Mouse (Mus musculus): Measurements from ENCODE around the gene Hmgcl. TPM values are rescaled to one million over a fixed set of nuclear protein-coding genes. Genes with fewer than 3 reads are reported as not detected.
A peak's percentile ranks its signal among the peaks of the same experiment; 100 is the strongest.

The Hmgcl gene
- polyA plus RNA-seq, 1 experiment, result 76.6 TPM

DNA sequence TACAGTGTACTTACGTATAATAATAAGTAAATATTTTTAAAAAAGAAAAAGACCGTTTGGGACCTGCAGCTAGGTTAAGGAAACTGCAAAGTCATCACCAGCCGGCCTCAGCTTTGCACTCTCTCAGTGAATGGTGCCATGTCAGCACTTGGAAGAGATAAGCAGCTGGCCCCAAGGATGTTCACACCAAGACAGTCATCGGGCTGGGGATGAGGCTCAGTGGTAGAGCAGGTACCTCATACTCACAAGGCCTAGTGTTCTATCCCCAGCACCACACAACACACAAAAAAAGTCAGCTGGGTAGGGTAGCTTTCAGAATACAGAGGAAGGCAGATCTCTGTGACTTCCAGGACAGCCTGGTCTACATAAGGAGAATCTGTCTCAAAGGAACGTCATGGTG lies 38.9 kb downstream of the Hmgcl start:
- peaks cover 12% of the 10 kb centered on the region for H3K36me3 ChIP-seq (ENCODE audit: control insufficient read depth, insufficient read depth, low read length)
- H3K4me3 ChIP-seq (ENCODE audit: low read depth, low read length), result no peak overlapping the region
- no peaks in the 10 kb centered on the region for H3K27me3 ChIP-seq (ENCODE audit: control insufficient read depth, insufficient read depth, low read length)
- 73% methylated on average over 5 of the region's 5 CpGs for WGBS
- TF ChIP-seq POLR2A (IDR thresholded peaks at IDR 0.05; ENCODE audit: low read depth, low read length) (no peak), CTCF (IDR thresholded peaks at IDR 0.05; ENCODE audit: extremely low read depth, insufficient read length, insufficient replicate concordance, low read depth, low read length) (no peak)
- no peak overlapping the region for H3K27ac ChIP-seq (ENCODE audit: insufficient read depth, low read depth, low read length)
- peaks cover 14% of the 10 kb centered on the region; the same call in 1 of the 2 replicates for H3K4me1 ChIP-seq (ENCODE audit: control insufficient read depth, insufficient read depth, insufficient read length, low read length)

DNA sequence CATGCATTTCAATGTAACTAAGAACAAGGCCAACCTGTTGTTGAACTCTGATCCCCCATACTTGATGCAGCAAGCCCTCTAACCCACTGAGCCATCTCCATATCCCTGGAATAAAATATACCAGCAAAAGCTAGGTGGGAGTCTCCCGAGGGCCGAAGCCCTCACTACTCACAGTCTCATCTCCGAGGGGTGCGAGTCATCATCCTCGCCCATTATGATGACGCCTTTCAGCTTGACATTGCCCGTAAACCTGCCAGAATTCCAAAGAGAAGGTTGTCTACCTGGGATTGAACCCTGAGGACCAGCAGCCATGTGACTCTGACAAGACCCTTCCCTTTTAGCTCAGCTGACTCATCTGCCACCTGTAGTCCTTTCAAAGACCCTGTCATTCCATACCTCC lies 39.5 kb downstream of the Hmgcl start:
- TF ChIP-seq CTCF (IDR thresholded peaks at IDR 0.05; ENCODE audit: extremely low read depth, insufficient read length, insufficient replicate concordance, low read depth, low read length) (no peak), POLR2A (IDR thresholded peaks at IDR 0.05; ENCODE audit: low read depth, low read length) (no peak)
- H3K27ac ChIP-seq (ENCODE audit: insufficient read depth, low read depth, low read length), result no peak overlapping the region
- H3K36me3 ChIP-seq (ENCODE audit: control insufficient read depth, insufficient read depth, low read length), result peaks cover 12% of the 10 kb centered on the region
- H3K4me1 ChIP-seq (ENCODE audit: control insufficient read depth, insufficient read depth, insufficient read length, low read length), result peaks cover 13% of the 10 kb centered on the region; the same call in 1 of the 2 replicates
- no peaks in the 10 kb centered on the region for H3K27me3 ChIP-seq (ENCODE audit: control insufficient read depth, insufficient read depth, low read length)
- H3K4me3 ChIP-seq (ENCODE audit: low read depth, low read length), result peak overlapping the region; percentile 16; the same call in 1 of the 2 replicates
- 80% methylated on average over 7 of the region's 7 CpGs for WGBS

DNA sequence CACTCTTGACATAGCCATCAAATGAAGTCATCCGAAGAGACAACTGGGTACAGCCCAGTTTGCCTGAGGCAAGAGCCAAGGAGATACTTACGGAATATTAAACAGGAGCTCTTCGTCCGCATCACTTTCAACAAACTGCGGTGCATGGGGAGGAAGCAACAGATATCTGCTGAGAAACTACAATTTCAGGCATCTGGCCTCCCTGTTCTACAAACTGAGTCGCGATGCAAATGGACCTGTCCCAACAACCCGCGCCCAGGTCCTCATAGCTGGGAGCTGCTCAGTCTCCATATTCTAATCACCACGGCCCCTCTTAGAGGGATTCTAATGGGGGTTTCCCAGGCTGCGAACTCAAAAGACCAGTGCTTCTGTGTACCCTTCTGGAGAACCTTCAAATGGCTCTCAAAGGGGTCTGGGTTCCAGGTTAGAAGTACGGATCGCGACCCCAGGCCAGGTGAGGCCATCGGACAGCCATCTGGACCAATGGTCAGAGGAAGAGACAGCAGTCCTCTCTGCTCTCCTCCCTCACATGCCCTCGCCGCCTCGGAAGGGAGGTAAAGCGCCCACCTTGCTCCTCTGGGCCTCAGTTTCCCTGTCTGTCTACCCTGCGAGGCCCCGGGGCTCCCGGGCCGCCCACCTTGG lies 40.2 kb downstream of the Hmgcl start:
- H3K27me3 ChIP-seq (ENCODE audit: control insufficient read depth, insufficient read depth, low read length), result no peaks in the 10 kb centered on the region
- 4% methylated on average over 23 of the region's 23 CpGs for whole genome bisulfite sequencing
- peak overlapping the region; percentile 83 for H3K4me3 ChIP-seq (ENCODE audit: low read depth, low read length)
- peak overlapping the region; percentile 32 for H3K27ac ChIP-seq (ENCODE audit: insufficient read depth, low read depth, low read length)
- peaks cover 12% of the 10 kb centered on the region for H3K36me3 ChIP-seq (ENCODE audit: control insufficient read depth, insufficient read depth, low read length)
- TF ChIP-seq POLR2A (IDR thresholded peaks at IDR 0.05; ENCODE audit: low read depth, low read length), result no peak
- no peak for TF ChIP-seq CTCF (IDR thresholded peaks at IDR 0.05; ENCODE audit: extremely low read depth, insufficient read length, insufficient replicate concordance, low read depth, low read length)
- H3K4me1 ChIP-seq (ENCODE audit: control insufficient read depth, insufficient read depth, insufficient read length, low read length), result peaks cover 10% of the 10 kb centered on the region; the same call in 1 of the 2 replicates

- TF ChIP-seq POLR2A (IDR thresholded peaks at IDR 0.05; ENCODE audit: low read depth, low read length), result peak; percentile 85
- TF ChIP-seq CTCF (IDR thresholded peaks at IDR 0.05; ENCODE audit: extremely low read depth, insufficient read length, insufficient replicate concordance, low read depth, low read length), result no peak
- Histone ChIP-seq H3K27me3 (ENCODE audit: control insufficient read depth, insufficient read depth, low read length) (no peaks in the 10 kb centered on the region), H3K27ac (ENCODE audit: insufficient read depth, low read depth, low read length) (peak within 1 kb of the TSS; percentile 72), H3K4me3 (ENCODE audit: low read depth, low read length) (peak within 1 kb of the TSS; percentile 83), H3K4me1 (ENCODE audit: control insufficient read depth, insufficient read depth, insufficient read length, low read length) (peaks cover 8% of the 10 kb centered on the region; the same call in 1 of the 2 replicates), H3K36me3 (ENCODE audit: control insufficient read depth, insufficient read depth, low read length) (peaks cover 12% of the 10 kb centered on the region)
- WGBS, result under 1% methylated on average over 81 of the region's 81 CpGs
Measured at GRCm38 (mm10) chr4:135986943-135987710, 40.9 kb downstream of the Hmgcl start, which contains the start of gene Pithd1. Gene Pithd1 (minus strand): TSS chr4:135987264.

GRCm38 (mm10) chr4:135987714-135988113 lies 41.5 kb downstream of the Hmgcl start:
- WGBS, result 61% methylated on average over 9 of the region's 9 CpGs
- peaks cover 12% of the 10 kb centered on the region for H3K36me3 ChIP-seq (ENCODE audit: control insufficient read depth, insufficient read depth, low read length)
- no peak overlapping the region for H3K4me3 ChIP-seq (ENCODE audit: low read depth, low read length)
- peaks cover 8% of the 10 kb centered on the region; the same call in 1 of the 2 replicates for H3K4me1 ChIP-seq (ENCODE audit: control insufficient read depth, insufficient read depth, insufficient read length, low read length)
- no peaks in the 10 kb centered on the region for H3K27me3 ChIP-seq (ENCODE audit: control insufficient read depth, insufficient read depth, low read length)
- TF ChIP-seq CTCF (IDR thresholded peaks at IDR 0.05; ENCODE audit: extremely low read depth, insufficient read length, insufficient replicate concordance, low read depth, low read length) (no peak), POLR2A (IDR thresholded peaks at IDR 0.05; ENCODE audit: low read depth, low read length) (no peak)
- no peak overlapping the region for H3K27ac ChIP-seq (ENCODE audit: insufficient read depth, low read depth, low read length)

DNA sequence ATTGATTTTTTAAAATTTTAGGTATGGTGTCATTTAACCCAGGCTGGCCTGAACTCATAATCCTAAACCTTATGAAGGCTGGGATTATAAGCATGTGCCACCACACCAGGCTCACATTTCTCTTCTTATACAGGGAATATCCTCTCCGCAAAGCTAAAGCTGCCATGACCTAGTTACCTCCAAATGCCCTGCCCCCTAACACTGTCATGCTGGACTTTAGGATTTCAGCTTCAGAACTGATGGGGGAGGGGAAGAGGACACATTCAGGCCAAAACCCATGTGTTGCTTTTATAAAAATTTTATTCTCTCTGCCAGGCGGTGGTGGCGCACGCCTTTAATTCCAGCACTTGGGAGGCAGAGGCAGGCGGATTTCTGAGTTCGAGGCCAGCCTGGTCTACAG lies 47.7 kb downstream of the Hmgcl start:
- no peak overlapping the region for H3K4me3 ChIP-seq (ENCODE audit: low read depth, low read length)
- 96% methylated on average over 6 of the region's 6 CpGs for WGBS
- H3K27me3 ChIP-seq (ENCODE audit: control insufficient read depth, insufficient read depth, low read length), result no peaks in the 10 kb centered on the region
- H3K4me1 ChIP-seq (ENCODE audit: control insufficient read depth, insufficient read depth, insufficient read length, low read length), result no peaks in the 10 kb centered on the region
- H3K27ac ChIP-seq (ENCODE audit: insufficient read depth, low read depth, low read length), result no peak overlapping the region
- H3K36me3 ChIP-seq (ENCODE audit: control insufficient read depth, insufficient read depth, low read length), result no peaks in the 10 kb centered on the region
- TF ChIP-seq CTCF (IDR thresholded peaks at IDR 0.05; ENCODE audit: extremely low read depth, insufficient read length, insufficient replicate concordance, low read depth, low read length), result no peak
- TF ChIP-seq POLR2A (IDR thresholded peaks at IDR 0.05; ENCODE audit: low read depth, low read length), result no peak

- Histone ChIP-seq H3K4me3 (ENCODE audit: low read depth, low read length) (no peak overlapping the region), H3K27ac (ENCODE audit: insufficient read depth, low read depth, low read length) (no peak overlapping the region), H3K4me1 (ENCODE audit: control insufficient read depth, insufficient read depth, insufficient read length, low read length) (no peaks in the 10 kb centered on the region), H3K27me3 (ENCODE audit: control insufficient read depth, insufficient read depth, low read length) (no peaks in the 10 kb centered on the region), H3K36me3 (ENCODE audit: control insufficient read depth, insufficient read depth, low read length) (no peaks in the 10 kb centered on the region)
- TF ChIP-seq CTCF (IDR thresholded peaks at IDR 0.05; ENCODE audit: extremely low read depth, insufficient read length, insufficient replicate concordance, low read depth, low read length), result no peak
- no peak for TF ChIP-seq POLR2A (IDR thresholded peaks at IDR 0.05; ENCODE audit: low read depth, low read length)
- 54% methylated on average over 4 of the region's 4 CpGs for WGBS
Measured at GRCm38 (mm10) chr4:135995118-135995517, 48.9 kb downstream of the Hmgcl start.
